Mouse (Mus musculus): ENCODE measurements at regions not wholly inside any gene's neighbourhood (a gene's known extent, or its start where the extent isn't known, plus 50 kb on each side); places are given as distances from the start of the nearest gene placed in this dataset.

DNA sequence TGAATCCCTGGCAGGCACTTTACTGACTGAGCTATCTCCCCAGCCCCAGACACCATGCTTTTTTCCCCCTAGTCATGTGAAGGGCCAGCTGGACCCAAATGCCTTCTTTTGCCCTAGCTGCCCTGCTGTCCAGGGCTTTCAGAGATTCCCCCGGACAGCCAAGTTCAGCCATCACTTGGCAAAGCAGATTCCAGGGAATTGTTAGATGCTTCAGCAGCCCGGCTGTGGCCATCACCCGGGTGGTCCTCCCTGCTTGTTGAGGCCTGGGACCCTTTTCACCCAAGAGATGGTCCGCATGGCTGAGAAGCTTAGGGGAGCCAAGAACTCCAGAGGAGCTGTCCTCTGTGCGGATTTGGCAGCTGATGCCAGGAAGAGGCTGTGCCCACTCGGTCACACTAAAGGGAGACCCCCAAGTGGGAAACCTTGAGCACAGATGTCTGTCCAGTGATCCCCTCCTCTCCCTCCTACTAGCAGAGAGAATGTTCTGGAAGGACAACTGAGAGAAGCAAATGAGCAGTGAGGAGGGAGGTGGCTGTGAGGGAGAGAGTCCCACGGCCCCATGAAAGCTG, 61.8 kb upstream of the Gli2 start:
- DNase-seq: no peak

DNA sequence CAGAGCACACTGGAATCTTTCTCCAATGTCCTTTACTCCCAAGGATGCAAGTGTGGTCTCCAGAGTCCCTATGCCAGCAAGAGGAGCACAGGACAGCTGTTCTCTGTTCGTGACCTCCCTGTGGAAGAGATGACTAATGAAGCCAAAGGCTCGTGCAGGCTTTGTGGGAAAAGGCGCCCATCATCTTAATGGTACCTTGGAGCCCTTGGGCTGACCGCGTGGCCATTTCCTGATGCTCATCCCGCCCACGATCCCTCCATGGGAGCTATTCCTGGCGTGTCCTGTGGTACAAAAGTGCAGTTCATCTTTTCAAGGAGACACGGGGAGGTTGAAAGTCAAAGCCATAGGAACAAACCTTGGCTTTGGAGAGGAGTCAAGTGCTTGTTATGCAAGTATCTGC, 55.2 kb upstream of the Gli2 start:
- DNase-seq: no peak

DNA sequence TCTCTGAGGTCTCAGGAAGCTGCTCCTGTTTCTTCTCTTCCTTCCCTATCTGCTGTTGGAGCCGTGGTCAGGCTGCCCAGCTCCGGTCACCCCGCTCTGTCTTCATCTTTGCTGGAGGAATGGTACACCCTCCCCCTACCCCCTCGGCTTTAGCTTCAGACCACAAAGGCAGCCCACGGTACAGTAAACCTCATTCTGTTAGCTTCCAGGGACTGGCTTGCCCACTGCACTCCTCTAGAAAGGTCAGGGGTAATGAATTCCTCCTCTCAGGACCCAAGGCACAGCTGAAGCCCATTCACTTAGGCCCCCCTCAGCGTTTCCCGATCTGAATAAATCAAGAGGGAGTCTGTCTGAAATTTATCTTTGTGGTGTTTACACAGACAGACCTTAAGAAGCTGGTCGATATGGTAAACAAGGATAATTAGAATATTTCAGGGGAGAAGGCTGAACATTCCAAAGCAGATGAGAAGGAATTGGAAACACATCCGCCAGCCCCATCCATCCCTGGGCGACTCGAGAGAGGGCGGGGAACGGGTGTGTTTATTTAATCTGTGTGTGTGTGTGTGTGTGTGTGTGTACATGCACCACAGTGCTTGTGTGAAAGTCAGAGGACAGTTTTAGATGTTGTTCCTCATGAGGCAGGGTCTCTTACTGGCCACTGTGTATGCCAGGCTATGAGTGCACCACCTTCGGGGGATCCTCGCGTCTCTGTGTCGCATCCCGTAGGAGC, 53.0 kb upstream of the Gli2 start:
- DNase-seq: no peak
